Mouse (Mus musculus) midbrain, embryonic 12.5 days (tissue): ENCODE measurements around the gene Fam92b. TPM values are rescaled to one million over a fixed set of nuclear protein-coding genes. Genes with fewer than 3 reads are reported as not detected.
A peak's percentile ranks its signal among the peaks of the same experiment; 100 is the strongest.

Experiments
- ATAC-seq: fragments of 200-750 bp; cut with Nextera tagmentation; 2 replicates; pipeline ENCODE4 v1.8.0; 2017; ENCODE audit warnings: low read depth, moderate TSS enrichment, moderate library complexity; ENCODE audit not compliant: low FRiP score
- H3K27ac ChIP-seq: fragments of 300-500 bp; sonication (generic); replicated peaks from 2 replicates; pipeline ENCODE4 v1.5.1; 2016; ENCODE audit warnings: mild to moderate bottlenecking
- H3K27me3 ChIP-seq: fragments of 300-500 bp; sonication (generic); 2 replicates; pipeline ENCODE4 v1.6.1; 2016; ENCODE audit warnings: mild to moderate bottlenecking
- H3K36me3 ChIP-seq: fragments of 300-500 bp; sonication (generic); 2 replicates; pipeline ENCODE4 v1.6.1; 2016
- H3K4me1 ChIP-seq: fragments of 300-500 bp; sonication (generic); 2 replicates; pipeline ENCODE4 v1.6.1; 2016
- H3K4me2 ChIP-seq: fragments of 300-500 bp; sonication (generic); replicated peaks from 2 replicates; pipeline ENCODE4 v1.6.1; 2016; ENCODE audit warnings: mild to moderate bottlenecking, moderate library complexity
- H3K4me3 ChIP-seq: fragments of 300-500 bp; sonication (generic); 2 replicates; pipeline ENCODE4 v1.5.1; 2016; ENCODE audit warnings: mild to moderate bottlenecking
- H3K9ac ChIP-seq: fragments of 300-500 bp; sonication (generic); replicated peaks from 2 replicates; pipeline ENCODE4 v1.6.1; 2016; ENCODE audit warnings: mild to moderate bottlenecking, moderate library complexity
- H3K9me3 ChIP-seq: fragments of 300-500 bp; sonication (generic); 2 replicates; pipeline ENCODE4 v1.6.1; 2016; ENCODE audit warnings: mild to moderate bottlenecking
- WGBS: fragments of 180-500 bp; shearing (Covaris S2); methylation state at CpG from one replicate; pipeline ENCODE4 v1.1.7; 2016; 5-methylcytosine and 5-hydroxymethylcytosine counted together
- polyA plus RNA-seq: library from polyadenylated mRNA; unstranded; fragments of >200 nt; fragmentation: Nextera tagmentation; extraction: Ambion mirVana; gene quantifications from 2 replicates; pipeline ENCODE4 v1.2.1, GENCODE M21; 2016

Gene Fam92b
- polyA plus RNA-seq, 1 experiment from 2014 or later = 1.3 TPM

DNA sequence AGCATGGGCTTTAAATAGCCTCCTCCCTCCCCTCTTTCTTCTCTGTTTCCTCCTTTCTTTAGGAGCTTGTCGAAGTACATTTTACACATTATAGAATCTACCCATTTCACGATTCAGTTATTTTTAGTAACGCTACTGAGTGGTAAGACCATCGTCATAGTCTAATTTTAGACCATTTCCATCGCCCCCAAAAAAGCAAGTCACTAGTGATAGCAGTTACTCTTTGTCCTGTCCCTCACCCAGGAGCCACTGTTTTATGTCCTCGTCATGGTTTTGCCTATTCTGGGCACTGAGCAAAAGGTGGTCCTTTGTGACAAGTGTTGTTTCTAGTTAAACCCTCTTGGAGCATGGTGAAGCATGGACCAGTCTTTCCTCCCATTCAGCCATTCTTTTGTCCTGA, 57.3 kb downstream of the Fam92b start:
- Histone ChIP-seq H3K4me3 (no peak overlapping the region), H3K27ac (0 out of 2 replicates have a peak overlapping the region, but pooled peaks have one; percentile 30), H3K27me3 (peaks cover 29% of the 10 kb centered on the region), H3K4me1 (peaks cover 19% of the 10 kb centered on the region), H3K9me3 (no peaks in the 10 kb centered on the region), H3K9ac (no peak overlapping the region), H3K4me2 (no peak overlapping the region), H3K36me3 (no peaks in the 10 kb centered on the region)
- 87% methylated on average over 6 of the region's 6 CpGs for WGBS
- no peak for ATAC-seq

- Histone ChIP-seq H3K4me2 (no peak overlapping the region), H3K4me3 (no peak overlapping the region), H3K9me3 (no peaks in the 10 kb centered on the region), H3K27me3 (peaks cover 34% of the 10 kb centered on the region), H3K9ac (no peak overlapping the region), H3K4me1 (peaks cover 19% of the 10 kb centered on the region), H3K36me3 (no peaks in the 10 kb centered on the region), H3K27ac (0 out of 2 replicates have a peak overlapping the region, but pooled peaks have one; percentile 30)
- WGBS = 65% methylated on average over 3 of the region's 3 CpGs
- no peak for ATAC-seq
Measured at GRCm38 (mm10) chr8:120119429-120119828, 57.8 kb downstream of the Fam92b start.

DNA sequence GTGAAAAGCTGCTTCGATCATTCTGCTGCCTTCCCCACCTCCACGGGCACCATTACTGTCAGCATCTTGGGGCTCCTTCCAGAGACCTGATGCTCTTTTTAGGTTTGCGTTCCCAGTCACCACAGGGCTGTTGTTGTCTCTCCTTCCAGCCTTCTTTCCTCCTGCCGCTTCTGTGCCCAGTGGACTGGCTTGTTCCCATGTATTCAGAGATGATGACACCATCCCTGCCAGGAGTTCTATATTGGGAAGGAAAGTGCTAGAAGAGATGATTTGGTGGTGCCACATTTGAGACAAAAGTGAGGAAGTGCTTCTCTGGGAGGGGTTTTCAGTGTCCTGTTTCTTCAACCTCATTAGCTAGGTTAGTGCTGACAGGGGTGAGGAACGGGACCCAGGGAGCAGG, 58.4 kb downstream of the Fam92b start:
- WGBS = 81% methylated on average over 5 of the region's 5 CpGs
- no peak overlapping the region for H3K4me2 ChIP-seq
- H3K27ac ChIP-seq = no peak overlapping the region
- no peaks in the 10 kb centered on the region for H3K36me3 ChIP-seq
- H3K27me3 ChIP-seq = peaks cover 37% of the 10 kb centered on the region
- peaks cover 17% of the 10 kb centered on the region for H3K4me1 ChIP-seq
- H3K4me3 ChIP-seq = no peak overlapping the region
- no peaks in the 10 kb centered on the region for H3K9me3 ChIP-seq
- no peak for ATAC-seq
- H3K9ac ChIP-seq = no peak overlapping the region

DNA sequence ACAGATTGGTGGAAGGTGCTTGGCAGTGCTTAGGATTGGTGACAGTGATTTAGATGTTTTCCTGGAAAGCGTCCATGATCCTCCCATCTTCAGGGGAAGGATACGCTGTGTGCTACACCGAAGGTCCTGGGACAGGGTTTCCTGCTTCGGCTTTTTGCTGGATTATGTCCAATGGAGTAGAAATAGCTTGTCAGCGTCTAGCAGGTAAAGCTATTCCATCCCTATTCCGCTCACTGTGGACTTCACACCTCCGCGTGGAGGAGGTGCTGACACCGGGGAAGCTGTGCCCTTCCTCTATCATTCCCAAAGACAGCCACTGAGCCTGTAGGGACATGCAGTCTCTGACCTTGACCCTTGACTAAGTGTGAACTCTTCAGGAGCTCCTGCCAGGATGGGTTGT, 59.1 kb downstream of the Fam92b start:
- no peak overlapping the region for H3K27ac ChIP-seq
- no peak for ATAC-seq
- H3K4me3 ChIP-seq = no peak overlapping the region
- peaks cover 21% of the 10 kb centered on the region for H3K4me1 ChIP-seq
- peaks cover 37% of the 10 kb centered on the region for H3K27me3 ChIP-seq
- H3K36me3 ChIP-seq = no peaks in the 10 kb centered on the region
- no peak overlapping the region for H3K4me2 ChIP-seq
- WGBS = 88% methylated on average over 9 of the region's 9 CpGs
- no peaks in the 10 kb centered on the region for H3K9me3 ChIP-seq
- no peak overlapping the region for H3K9ac ChIP-seq

- H3K9ac ChIP-seq = no peak overlapping the region
- H3K9me3 ChIP-seq = no peaks in the 10 kb centered on the region
- WGBS = 78% methylated on average over 7 of the region's 7 CpGs
- no peak overlapping the region for H3K4me2 ChIP-seq
- no peak for ATAC-seq
- no peaks in the 10 kb centered on the region for H3K36me3 ChIP-seq
- H3K4me1 ChIP-seq = peaks cover 25% of the 10 kb centered on the region
- peaks cover 34% of the 10 kb centered on the region for H3K27me3 ChIP-seq
- no peak overlapping the region for H3K4me3 ChIP-seq
- no peak overlapping the region for H3K27ac ChIP-seq
Measured at GRCm38 (mm10) chr8:120116600-120116999, 60.7 kb downstream of the Fam92b start.

Other genes starting within 250 kb of the Fam92b start
- gene Crispld2, start 185.0 kb downstream of the Fam92b start, polyA plus RNA-seq = 3.7 and 5.7 TPM in 2 replicates
- gene Zdhhc7, start 76.0 kb downstream of the Fam92b start, polyA plus RNA-seq = 32.1 and 35.4 TPM in 2 replicates
- gene 6430548M08Rik, start 63.3 kb downstream of the Fam92b start, polyA plus RNA-seq = 16.6 and 20.8 TPM in 2 replicates
- gene Gse1, start 51.0 kb upstream of the Fam92b start, polyA plus RNA-seq = 26.5 and 28.8 TPM in 2 replicates